Mouse (Mus musculus): ENCODE measurements at regions not wholly inside any gene's neighbourhood (a gene's known extent, or its start where the extent isn't known, plus 50 kb on each side); places are given as distances from the start of the nearest gene placed in this dataset.

DNA sequence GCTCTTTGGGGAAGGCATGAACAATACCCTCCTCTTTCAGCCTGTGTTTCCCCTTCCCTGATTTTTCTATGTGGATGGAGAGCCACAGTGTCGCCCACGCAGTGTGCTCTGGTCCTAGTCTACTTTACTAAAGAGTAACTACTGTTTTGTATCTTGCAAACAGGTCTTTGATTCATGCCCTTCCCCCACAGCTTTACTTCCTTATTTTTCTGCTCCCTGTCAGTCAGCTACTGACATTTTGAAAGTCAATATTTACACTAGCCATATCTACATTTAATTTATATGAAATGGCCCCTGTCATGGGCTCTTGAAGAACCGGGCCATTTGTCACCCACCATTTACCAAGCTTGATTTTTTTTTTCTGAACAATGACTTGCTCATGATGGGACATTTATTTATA is 168.7 kb upstream of the Stt3b start:
- Histone ChIP-seq H3K27ac (ENCODE audit: insufficient read depth, low read length) (no peak overlapping the region), H3K4me1 (ENCODE audit: control insufficient read depth, insufficient read depth, low read length) (no peaks in the 10 kb centered on the region), H3K9me3 (replicated peaks; ENCODE audit: control insufficient read depth, insufficient read depth, low read length, poor library complexity, severe bottlenecking) (no peaks in the 10 kb centered on the region), H3K9ac (ENCODE audit: low read depth, poor library complexity, severe bottlenecking) (no peak overlapping the region), H3K4me3 (ENCODE audit: low read depth, low read length) (no peak overlapping the region), H3K27me3 (ENCODE audit: control insufficient read depth, insufficient read depth, low read length, poor library complexity, severe bottlenecking) (no peaks in the 10 kb centered on the region), H3K36me3 (ENCODE audit: control insufficient read depth, insufficient read depth, low read length, poor library complexity, severe bottlenecking) (no peaks in the 10 kb centered on the region)
- TF ChIP-seq CTCF (IDR thresholded peaks at IDR 0.05; ENCODE audit: low read depth, low read length) (no peak), POLR2A (IDR thresholded peaks at IDR 0.05; ENCODE audit: insufficient read depth, low read length) (no peak), EP300 (IDR thresholded peaks at IDR 0.05; ENCODE audit: insufficient read depth, low read depth, low read length) (no peak)

DNA sequence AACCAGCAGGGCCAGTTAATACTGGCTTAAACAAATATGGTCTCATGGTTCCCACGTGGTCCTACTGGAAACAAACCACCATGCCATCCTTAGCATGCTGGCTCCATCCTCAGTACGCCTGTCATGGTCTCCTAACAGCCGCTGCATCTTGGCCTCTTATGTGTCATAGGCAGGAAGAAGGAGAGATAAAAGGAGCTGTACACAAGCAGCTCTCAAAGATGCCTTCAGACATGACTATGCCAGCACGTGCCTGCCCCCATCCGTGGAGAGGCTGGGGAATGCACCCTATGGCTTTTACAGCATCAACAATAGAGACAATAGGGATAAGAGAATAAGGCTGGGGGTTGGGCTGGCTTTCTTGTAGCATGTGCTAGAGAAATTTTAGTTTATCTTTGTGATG is 171.0 kb upstream of the Stt3b start:
- Histone ChIP-seq H3K27ac (ENCODE audit: insufficient read depth, low read length) (no peak overlapping the region), H3K9ac (ENCODE audit: low read depth, poor library complexity, severe bottlenecking) (no peak overlapping the region), H3K27me3 (ENCODE audit: control insufficient read depth, insufficient read depth, low read length, poor library complexity, severe bottlenecking) (no peaks in the 10 kb centered on the region), H3K36me3 (ENCODE audit: control insufficient read depth, insufficient read depth, low read length, poor library complexity, severe bottlenecking) (no peaks in the 10 kb centered on the region), H3K9me3 (replicated peaks; ENCODE audit: control insufficient read depth, insufficient read depth, low read length, poor library complexity, severe bottlenecking) (no peaks in the 10 kb centered on the region), H3K4me1 (ENCODE audit: control insufficient read depth, insufficient read depth, low read length) (no peaks in the 10 kb centered on the region), H3K4me3 (ENCODE audit: low read depth, low read length) (no peak overlapping the region)
- TF ChIP-seq CTCF (IDR thresholded peaks at IDR 0.05; ENCODE audit: low read depth, low read length) (no peak), EP300 (IDR thresholded peaks at IDR 0.05; ENCODE audit: insufficient read depth, low read depth, low read length) (no peak), POLR2A (IDR thresholded peaks at IDR 0.05; ENCODE audit: insufficient read depth, low read length) (no peak)

DNA sequence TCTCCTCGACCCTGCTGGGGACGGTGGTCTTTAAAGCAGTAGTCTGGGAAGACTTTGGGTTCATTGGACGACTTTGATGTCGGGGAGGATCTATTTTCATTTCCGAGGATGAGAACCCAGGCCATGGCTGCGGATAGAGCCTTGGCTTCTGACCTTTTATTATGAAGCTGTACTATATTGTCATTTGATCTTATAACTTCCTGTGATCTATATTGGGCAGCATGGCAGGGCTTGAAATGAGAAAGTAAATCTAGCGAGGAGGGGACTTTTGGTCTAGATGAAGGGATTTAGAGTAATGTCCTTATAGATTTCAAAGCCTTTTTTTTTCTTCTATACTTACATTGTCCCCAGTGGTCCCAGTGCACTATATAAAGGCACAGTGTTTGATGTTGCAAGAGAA is 172.8 kb upstream of the Stt3b start:
- no peaks in the 10 kb centered on the region for H3K4me1 ChIP-seq (ENCODE audit: control insufficient read depth, insufficient read depth, low read length)
- no peaks in the 10 kb centered on the region for H3K27me3 ChIP-seq (ENCODE audit: control insufficient read depth, insufficient read depth, low read length, poor library complexity, severe bottlenecking)
- H3K4me3 ChIP-seq (ENCODE audit: low read depth, low read length): no peak overlapping the region
- H3K27ac ChIP-seq (ENCODE audit: insufficient read depth, low read length): no peak overlapping the region
- no peak overlapping the region for H3K9ac ChIP-seq (ENCODE audit: low read depth, poor library complexity, severe bottlenecking)
- TF ChIP-seq POLR2A (IDR thresholded peaks at IDR 0.05; ENCODE audit: insufficient read depth, low read length) (no peak), CTCF (IDR thresholded peaks at IDR 0.05; ENCODE audit: low read depth, low read length) (no peak), EP300 (IDR thresholded peaks at IDR 0.05; ENCODE audit: insufficient read depth, low read depth, low read length) (no peak)
- no peaks in the 10 kb centered on the region for H3K36me3 ChIP-seq (ENCODE audit: control insufficient read depth, insufficient read depth, low read length, poor library complexity, severe bottlenecking)
- H3K9me3 ChIP-seq (replicated peaks; ENCODE audit: control insufficient read depth, insufficient read depth, low read length, poor library complexity, severe bottlenecking): no peaks in the 10 kb centered on the region

DNA sequence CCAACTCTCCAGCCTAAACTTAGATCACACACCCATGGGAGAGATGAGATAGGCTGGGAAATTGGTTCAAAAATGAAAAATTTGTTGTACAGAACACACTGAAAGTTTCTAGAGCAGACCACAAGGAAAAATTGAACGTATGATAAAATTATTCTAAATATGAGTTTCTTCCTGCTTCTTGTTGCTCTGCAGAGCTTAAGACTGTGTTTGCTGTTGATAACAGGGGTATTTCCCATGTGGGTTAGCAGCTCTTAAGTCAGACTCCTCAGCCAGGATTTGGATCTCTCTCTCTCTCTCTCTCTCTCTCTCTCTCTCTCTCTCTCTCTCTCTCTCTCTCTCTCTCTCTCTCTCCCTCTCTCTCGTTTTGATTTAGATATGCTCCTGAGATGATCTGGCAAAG is 173.5 kb upstream of the Stt3b start:
- no peaks in the 10 kb centered on the region for H3K27me3 ChIP-seq (ENCODE audit: control insufficient read depth, insufficient read depth, low read length, poor library complexity, severe bottlenecking)
- no peak overlapping the region for H3K9ac ChIP-seq (ENCODE audit: low read depth, poor library complexity, severe bottlenecking)
- H3K4me1 ChIP-seq (ENCODE audit: control insufficient read depth, insufficient read depth, low read length): no peaks in the 10 kb centered on the region
- H3K27ac ChIP-seq (ENCODE audit: insufficient read depth, low read length): no peak overlapping the region
- TF ChIP-seq EP300 (IDR thresholded peaks at IDR 0.05; ENCODE audit: insufficient read depth, low read depth, low read length) (no peak), CTCF (IDR thresholded peaks at IDR 0.05; ENCODE audit: low read depth, low read length) (no peak), POLR2A (IDR thresholded peaks at IDR 0.05; ENCODE audit: insufficient read depth, low read length) (no peak)
- no peaks in the 10 kb centered on the region for H3K36me3 ChIP-seq (ENCODE audit: control insufficient read depth, insufficient read depth, low read length, poor library complexity, severe bottlenecking)
- H3K9me3 ChIP-seq (replicated peaks; ENCODE audit: control insufficient read depth, insufficient read depth, low read length, poor library complexity, severe bottlenecking): no peaks in the 10 kb centered on the region
- no peak overlapping the region for H3K4me3 ChIP-seq (ENCODE audit: low read depth, low read length)

DNA sequence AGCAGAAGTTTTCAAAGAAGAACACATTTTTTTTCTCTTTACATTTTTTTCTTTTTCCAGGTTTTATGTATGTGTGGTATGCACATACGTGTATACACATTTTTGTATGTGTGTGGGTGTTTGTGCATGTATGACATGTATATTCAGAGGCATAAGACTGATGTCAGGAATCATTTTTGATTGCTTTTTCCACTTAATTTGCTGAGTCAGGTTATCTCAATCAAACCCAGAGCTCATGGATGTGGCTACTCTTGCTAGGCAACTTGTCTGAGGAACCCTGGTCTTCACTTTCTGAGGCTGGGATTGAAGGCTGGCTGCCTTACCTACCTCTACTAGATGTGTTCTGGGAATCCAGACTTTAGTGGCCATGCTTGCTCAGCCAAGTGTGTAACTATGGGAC is 174.2 kb upstream of the Stt3b start:
- Histone ChIP-seq H3K27ac (ENCODE audit: insufficient read depth, low read length) (no peak overlapping the region), H3K27me3 (ENCODE audit: control insufficient read depth, insufficient read depth, low read length, poor library complexity, severe bottlenecking) (no peaks in the 10 kb centered on the region), H3K4me1 (ENCODE audit: control insufficient read depth, insufficient read depth, low read length) (no peaks in the 10 kb centered on the region), H3K9me3 (replicated peaks; ENCODE audit: control insufficient read depth, insufficient read depth, low read length, poor library complexity, severe bottlenecking) (no peaks in the 10 kb centered on the region), H3K9ac (ENCODE audit: low read depth, poor library complexity, severe bottlenecking) (no peak overlapping the region), H3K36me3 (ENCODE audit: control insufficient read depth, insufficient read depth, low read length, poor library complexity, severe bottlenecking) (no peaks in the 10 kb centered on the region), H3K4me3 (ENCODE audit: low read depth, low read length) (no peak overlapping the region)
- no peak for TF ChIP-seq POLR2A (IDR thresholded peaks at IDR 0.05; ENCODE audit: insufficient read depth, low read length)
- no peak for TF ChIP-seq CTCF (IDR thresholded peaks at IDR 0.05; ENCODE audit: low read depth, low read length)
- no peak for TF ChIP-seq EP300 (IDR thresholded peaks at IDR 0.05; ENCODE audit: insufficient read depth, low read depth, low read length)

DNA sequence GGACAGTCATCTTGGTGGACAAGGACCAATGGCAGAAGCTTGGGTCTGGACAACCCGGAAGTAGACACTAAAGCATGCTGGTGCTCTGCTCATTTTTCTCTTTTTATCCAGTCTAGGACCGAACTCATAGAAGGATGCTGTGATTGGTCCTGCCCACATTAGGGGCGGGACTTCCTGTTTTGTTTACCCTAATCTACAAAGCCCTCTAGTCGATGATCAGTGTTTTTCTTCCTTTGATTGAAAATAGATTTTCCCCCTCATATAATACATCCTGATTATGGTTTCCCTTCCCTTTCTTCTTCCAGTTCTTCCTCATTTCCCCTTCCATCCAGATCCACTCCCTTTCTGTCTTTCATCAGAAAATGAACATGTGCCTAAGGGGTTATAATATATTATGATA is 175.0 kb upstream of the Stt3b start:
- H3K9ac ChIP-seq (ENCODE audit: low read depth, poor library complexity, severe bottlenecking): no peak overlapping the region
- H3K27me3 ChIP-seq (ENCODE audit: control insufficient read depth, insufficient read depth, low read length, poor library complexity, severe bottlenecking): no peaks in the 10 kb centered on the region
- H3K36me3 ChIP-seq (ENCODE audit: control insufficient read depth, insufficient read depth, low read length, poor library complexity, severe bottlenecking): no peaks in the 10 kb centered on the region
- TF ChIP-seq POLR2A (IDR thresholded peaks at IDR 0.05; ENCODE audit: insufficient read depth, low read length) (no peak), CTCF (IDR thresholded peaks at IDR 0.05; ENCODE audit: low read depth, low read length) (no peak), EP300 (IDR thresholded peaks at IDR 0.05; ENCODE audit: insufficient read depth, low read depth, low read length) (no peak)
- H3K9me3 ChIP-seq (replicated peaks; ENCODE audit: control insufficient read depth, insufficient read depth, low read length, poor library complexity, severe bottlenecking): no peaks in the 10 kb centered on the region
- no peak overlapping the region for H3K27ac ChIP-seq (ENCODE audit: insufficient read depth, low read length)
- no peaks in the 10 kb centered on the region for H3K4me1 ChIP-seq (ENCODE audit: control insufficient read depth, insufficient read depth, low read length)
- H3K4me3 ChIP-seq (ENCODE audit: low read depth, low read length): no peak overlapping the region

Data from ES-Bruce4 (cell line).